Mouse (Mus musculus) regulatory T cell (primary cell): ENCODE measurements at regions not wholly inside any gene's neighbourhood (a gene's known extent, or its start where the extent isn't known, plus 50 kb on each side); places are given as distances from the start of the nearest gene placed in this dataset.
"Not testable (repeated sequence)": the region's sequence is repeated elsewhere in the genome, so short reads cannot be mapped to it uniquely, and the experiment has no call there.

Experiments
- in situ Hi-C: fragments of 300-600 bp; cut with MboI, MseI; formaldehyde crosslinking; loops from one replicate; pipeline ENCODE4 v1.15.1; 2025; ENCODE audit warnings: high pct_unique_total_duplicates

- in situ Hi-C loops, result no loop called here
Measured at GRCm38 (mm10) chr5:18502831-18503230, 142.7 kb upstream of the Gnai1 start.

GRCm38 (mm10) chr5:18494305-18494704 lies 134.2 kb upstream of the Gnai1 start:
- in situ Hi-C loops, result no loop called here

DNA sequence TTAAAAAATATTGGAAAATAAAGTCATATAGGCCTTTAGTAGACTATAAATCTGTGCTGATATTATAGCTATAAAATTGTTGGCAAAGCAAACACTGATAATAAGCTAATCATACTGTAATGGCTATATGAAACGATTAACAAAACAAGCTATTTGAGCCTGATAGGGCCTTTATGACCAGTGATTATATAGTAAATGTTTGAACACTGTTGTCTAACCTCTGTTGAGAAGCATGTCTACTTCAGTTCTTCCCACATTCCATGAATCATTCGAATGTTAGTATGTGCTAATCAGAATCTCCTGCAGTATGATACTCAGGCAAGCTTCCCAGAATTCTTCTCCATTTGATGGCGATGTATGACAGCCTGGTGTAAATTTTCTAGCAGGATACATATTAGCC lies 129.6 kb upstream of the Gnai1 start:
- in situ Hi-C loops, result loop anchor here (10.0 kb wide), 1 partner anchor 1905 kb away; no protein-coding TSS in a partner anchor

DNA sequence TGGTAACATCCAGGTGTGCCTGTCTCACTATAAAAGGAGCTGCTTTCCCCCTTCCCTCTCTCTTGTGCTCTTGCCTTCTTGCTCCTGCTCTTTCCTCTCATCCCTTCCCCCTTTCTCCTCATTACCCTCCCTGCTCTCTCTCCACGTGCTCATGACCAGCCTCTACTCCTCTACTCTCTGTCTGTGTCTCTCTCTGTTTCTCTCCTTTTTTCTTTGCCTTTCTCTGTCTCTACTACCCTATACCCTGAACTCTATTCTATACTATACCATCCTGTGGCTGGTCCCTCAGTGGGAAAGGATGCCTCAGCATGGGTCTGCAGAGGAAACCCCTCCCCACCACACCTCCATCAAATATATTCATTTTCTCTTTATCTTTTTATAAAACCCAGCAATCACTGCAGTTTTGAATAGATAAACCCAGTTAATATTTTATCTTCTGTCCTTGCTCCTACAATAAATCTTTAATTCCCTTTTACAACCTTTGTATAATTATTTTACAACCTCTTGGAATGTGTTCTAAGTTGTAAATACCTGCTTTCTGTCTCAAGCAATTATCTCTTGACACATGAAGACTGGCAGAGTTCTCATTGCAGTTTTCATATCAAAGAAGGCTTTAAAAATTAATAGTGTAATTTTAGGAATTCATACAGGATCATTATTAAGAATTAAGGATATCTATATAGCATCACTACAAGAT lies 127.1 kb upstream of the Gnai1 start:
- in situ Hi-C loops, result loop anchor here (10.0 kb wide), 1 partner anchor 1908 kb away; no protein-coding TSS in a partner anchor

DNA sequence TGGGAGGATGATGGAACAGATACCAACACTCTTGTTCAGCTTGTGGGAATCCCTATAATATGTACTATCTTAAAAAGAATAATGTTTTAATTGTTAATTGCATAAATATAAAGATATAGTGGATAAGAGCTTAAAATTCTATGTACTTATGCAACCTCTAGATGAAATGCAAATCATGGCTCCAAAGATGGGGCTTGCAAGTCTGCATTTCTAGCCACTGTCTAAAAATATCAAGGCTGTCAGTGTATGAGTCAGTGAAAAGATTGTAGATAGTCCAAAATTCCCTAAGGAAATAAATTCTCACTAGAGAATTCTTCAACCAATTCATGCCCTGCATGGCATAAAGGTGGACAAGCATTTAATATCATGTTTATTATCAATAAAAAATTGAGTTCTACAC lies 124.2 kb upstream of the Gnai1 start:
- in situ Hi-C loops, result loop anchor here (10.0 kb wide), 1 partner anchor 1910 kb away; no protein-coding TSS in a partner anchor

DNA sequence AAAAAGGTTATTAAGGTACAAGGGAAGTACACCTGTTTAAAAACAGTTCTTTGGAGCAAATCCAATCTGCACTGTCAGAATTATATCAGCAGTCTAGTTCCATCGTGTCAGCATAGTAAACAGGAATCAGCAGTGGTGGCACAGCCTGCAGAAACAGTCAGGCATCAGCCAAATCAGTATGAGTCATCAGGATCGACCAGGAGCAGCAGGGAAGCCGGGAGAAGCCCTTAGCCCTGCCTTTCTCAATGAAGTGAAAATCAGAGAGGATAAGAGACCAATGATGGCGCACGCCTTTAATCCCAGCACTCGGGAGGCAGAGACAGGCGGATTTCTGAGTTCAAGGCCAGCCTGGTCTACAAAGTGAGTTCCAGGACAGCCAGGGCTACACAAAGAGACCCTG lies 118.3 kb upstream of the Gnai1 start:
- in situ Hi-C loops, result no loop called here

DNA sequence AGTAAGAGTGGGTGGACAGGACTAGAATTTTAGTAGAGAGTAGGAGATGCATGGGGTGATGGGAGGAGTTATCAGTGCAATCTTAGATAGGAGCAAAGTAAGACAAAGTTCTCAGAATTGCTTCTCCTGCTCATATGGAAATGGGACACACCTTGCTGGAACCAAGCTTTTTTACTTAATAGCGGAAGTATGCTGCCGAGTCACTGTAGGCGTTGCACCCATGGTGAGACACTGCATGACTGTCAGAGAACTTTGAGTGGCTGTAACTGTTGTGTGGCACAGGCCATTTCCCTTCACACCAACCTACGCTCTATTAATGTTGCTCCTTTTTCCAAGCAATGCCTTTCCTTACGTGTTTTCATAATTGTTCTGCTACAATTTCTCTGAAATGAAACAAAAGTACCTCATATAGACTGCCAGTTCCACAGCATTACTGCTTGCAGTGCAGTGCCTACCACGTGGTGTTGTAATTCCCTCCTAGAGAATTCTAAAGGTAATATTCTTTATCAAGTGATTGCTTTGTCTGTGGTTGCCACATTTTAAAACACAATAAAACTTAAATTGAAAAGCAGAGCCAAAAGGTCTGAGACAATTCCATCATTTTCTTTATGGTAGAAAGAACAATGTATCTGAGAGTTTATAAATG lies 117.3 kb upstream of the Gnai1 start:
- in situ Hi-C loops, result no loop called here

- in situ Hi-C loops, result no loop called here
Measured at GRCm38 (mm10) chr5:18472114-18472513, 112.0 kb upstream of the Gnai1 start.

- in situ Hi-C loops, result no loop called here
Measured at GRCm38 (mm10) chr5:18457771-18458170, 97.6 kb upstream of the Gnai1 start.

DNA sequence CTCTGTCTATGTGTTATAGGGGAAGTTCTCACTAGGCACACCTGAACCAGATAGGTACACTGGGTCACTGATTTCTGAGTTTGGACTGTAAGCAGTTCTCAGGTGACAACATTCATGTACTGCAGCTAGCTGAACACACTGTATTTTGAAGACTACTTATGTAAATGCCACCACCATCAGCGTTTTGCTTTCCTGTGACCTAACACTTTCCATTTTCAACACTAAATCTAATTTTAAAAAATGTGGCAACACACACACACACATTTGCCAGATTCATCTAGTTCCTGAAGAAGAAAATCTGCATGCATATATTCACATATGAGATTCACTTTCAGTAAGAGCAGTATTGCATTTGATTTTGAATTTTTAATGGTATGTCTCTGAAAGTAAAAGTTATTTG lies 96.0 kb upstream of the Gnai1 start:
- in situ Hi-C loops, result no loop called here

DNA sequence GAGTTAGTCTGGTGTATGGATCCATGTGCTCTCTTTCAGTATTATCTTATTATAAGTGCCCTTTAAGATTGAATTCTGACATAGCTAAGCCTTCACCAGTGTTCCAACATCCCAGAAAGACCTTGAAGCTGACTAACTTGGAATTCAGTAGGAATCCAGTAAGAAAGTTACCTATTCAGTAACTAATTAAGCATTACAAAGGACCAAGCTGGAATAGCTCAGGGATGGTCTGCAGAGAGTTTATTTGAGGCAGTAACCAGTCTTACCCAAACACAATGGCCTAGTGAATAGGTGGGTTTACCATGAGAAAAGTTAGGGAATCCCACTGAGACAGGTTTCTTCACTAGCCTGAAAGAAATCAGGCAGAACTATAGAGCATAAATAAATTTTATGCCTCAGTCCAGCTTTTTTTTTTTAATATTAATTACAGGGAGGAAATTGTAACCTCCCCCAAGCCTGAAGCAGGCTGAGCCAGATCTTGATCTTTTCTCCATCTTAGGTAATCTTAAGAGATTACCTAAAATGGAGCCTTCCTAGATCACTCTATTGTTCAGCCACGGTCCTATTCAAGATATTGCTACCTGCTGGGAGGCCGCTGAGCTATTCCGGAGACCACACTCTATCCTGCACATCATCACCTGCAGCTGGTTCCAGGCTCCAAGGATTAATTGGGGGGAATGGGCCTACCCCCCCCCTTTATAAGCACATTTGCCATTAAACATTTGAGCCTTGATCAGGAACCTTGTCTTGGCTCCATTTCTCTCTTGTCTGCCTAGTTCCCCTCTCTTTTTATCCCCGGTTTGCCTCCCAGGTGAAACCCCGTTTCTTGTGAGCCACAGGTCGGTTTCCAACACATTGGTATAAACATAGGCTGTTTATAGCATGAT lies 93.0 kb upstream of the Gnai1 start:
- in situ Hi-C loops, result not testable (repeated sequence)

DNA sequence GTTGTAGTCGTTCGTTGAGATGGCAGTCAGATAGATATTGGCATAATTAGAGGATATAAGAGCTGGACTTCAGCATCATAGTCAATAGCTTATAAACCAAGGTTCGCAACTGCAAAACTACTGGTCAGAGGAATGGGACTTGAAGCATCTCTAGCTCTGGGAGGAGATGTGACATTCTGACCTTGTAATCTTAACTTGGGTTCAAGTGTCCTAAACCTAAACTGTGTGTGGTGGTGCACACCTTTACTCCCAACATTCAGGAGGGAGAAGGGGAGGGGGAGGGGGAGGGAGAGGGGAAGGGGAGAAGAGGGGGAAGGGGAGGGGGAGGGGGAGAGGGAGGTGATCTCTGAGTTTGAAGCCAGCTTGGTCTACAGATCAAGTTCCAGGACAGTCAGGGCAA lies 89.1 kb upstream of the Gnai1 start:
- in situ Hi-C loops, result no loop called here

GRCm38 (mm10) chr5:18448330-18448670 lies 88.1 kb upstream of the Gnai1 start:
- in situ Hi-C loops, result no loop called here

DNA sequence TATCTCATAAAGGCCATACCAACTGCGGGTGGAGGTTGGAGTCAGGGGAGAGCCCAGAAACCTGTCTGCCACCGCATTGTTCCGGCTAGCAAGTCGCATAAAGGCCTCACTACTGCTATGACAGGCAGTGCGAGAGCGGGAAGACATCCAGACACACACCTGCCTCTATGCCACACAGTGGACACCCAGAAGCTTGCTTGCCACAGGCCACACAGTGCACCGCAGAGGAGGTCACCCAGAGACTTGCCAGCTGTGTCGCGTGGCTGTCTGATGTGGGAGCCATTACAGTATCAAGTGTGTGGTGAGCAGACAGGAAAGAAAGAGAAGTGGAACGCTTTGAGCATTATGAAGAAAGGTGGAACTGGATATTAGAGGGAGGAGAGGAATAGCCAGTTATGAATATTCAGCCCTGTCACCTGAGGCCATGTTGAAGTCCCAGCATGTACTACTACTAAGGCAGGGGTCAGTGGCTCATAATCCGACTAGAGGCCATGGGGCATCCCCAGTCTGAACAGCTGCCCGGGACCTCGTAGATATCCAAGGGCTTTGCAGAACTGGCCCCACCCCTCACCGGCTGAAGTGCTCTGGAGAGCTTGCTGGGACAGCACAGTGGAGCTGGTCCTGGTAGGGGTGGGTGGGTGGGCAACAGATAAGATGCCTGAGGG lies 87.6 kb upstream of the Gnai1 start:
- in situ Hi-C loops, result no loop called here

DNA sequence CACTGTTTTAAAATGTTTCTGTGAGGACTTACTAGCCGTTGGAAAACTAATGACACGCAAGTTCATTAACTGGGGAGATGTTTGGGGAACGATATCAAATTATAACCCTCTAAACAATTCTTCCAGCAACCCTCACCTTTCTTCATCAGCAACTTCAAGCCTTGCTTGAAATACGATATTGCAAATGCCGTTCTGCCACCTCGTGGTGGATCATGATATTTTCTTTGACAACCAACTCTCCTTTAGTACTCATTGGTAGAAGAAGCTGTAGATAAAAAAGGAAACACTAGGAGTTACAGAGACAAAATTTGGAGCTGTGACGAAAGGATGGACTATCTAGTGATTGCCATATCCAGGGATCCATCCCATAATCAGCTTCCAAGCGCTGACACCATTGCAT lies 85.8 kb upstream of the Gnai1 start:
- in situ Hi-C loops, result no loop called here

GRCm38 (mm10) chr5:18439986-18440385 lies 79.8 kb upstream of the Gnai1 start:
- in situ Hi-C loops, result no loop called here

DNA sequence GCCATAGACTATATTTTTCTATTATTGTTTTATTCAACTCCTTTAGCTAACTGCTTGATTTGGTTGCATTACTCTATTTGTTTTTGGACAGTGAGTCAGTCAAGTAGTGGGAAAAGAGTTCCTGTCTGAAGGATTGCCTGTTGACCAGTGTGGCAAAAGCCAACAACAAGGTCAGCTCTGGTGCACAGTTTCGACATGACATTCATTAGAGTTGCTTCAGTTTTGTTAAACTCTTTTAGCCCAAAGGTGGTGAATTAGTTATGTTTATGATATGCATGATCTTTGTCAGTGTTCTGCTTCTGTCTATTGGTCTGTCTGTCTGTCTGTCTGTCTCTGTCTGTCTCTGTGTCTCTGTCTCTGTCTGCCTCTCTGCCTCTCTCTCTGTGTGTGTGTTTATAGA lies 79.1 kb upstream of the Gnai1 start:
- in situ Hi-C loops, result no loop called here

DNA sequence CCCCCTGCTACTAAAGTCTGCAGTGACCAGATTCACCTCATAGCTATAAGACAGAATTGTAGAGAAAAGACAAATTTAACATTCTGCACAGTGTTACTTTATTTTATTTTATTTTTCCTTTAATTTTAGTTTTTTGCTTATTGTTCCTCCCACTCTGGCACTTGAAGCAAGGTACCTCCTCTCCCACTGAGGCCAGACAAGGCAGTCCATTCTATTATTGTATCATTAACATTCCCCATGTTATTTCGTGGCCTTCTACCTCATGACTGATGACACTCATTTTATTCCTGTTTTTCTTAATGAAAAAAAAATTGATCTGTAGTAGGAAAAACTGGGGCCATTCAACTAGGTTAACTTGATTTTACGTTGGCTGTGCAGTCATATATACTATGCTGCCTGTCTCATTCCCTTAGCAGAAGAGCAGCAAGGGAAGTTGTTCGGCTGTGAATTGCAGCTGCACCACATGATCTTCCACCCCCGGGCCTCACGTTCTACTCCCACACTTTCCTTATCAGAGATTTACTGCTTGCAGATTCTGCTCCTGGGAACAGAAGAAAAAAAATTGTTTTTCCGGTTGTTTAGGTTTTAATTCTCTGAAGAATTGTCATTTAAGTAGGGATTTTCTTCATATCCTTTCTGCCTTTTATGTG lies 76.1 kb upstream of the Gnai1 start:
- in situ Hi-C loops, result no loop called here

- in situ Hi-C loops, result no loop called here
Measured at GRCm38 (mm10) chr5:18434245-18434644, 74.1 kb upstream of the Gnai1 start.

GRCm38 (mm10) chr5:18433287-18433686 lies 73.1 kb upstream of the Gnai1 start:
- in situ Hi-C loops, result no loop called here

GRCm38 (mm10) chr5:18425098-18425497 lies 64.9 kb upstream of the Gnai1 start:
- in situ Hi-C loops, result no loop called here
